Mouse (Mus musculus) lung, postnatal 0 days (tissue): Measurements from ENCODE around the gene Aprt. TPM values are rescaled to one million over a fixed set of nuclear protein-coding genes. Genes with fewer than 3 reads are reported as not detected.

Source experiments
- ATAC-seq: fragments of 200-750 bp; cut with Nextera tagmentation; 2 replicates; pipeline ENCODE4 v1.8.0; 2017; ENCODE audit warnings: moderate library complexity
- DNase-seq: peaks from one replicate; pipeline ENCODE4 v3.0.0-alpha.2; 2016; ENCODE audit warnings: low spot score
- H3K27ac ChIP-seq: fragments of 300-500 bp; sonication (generic); 2 replicates; pipeline ENCODE4 v1.5.1; 2014; ENCODE audit warnings: antibody characterized with exemption, mild to moderate bottlenecking, low read length, mixed read lengths
- H3K27me3 ChIP-seq: fragments of 300-500 bp; sonication (generic); replicated peaks from 2 replicates; pipeline ENCODE4 v1.6.1; 2014; ENCODE audit warnings: low read length, mixed read lengths; ENCODE audit not compliant: insufficient read depth
- H3K36me3 ChIP-seq: fragments of 300-500 bp; sonication (generic); 2 replicates; pipeline ENCODE4 v1.6.1; 2014; ENCODE audit warnings: low read length, mixed read lengths; ENCODE audit not compliant: insufficient read depth
- H3K4me1 ChIP-seq: fragments of 300-500 bp; sonication (generic); 2 replicates; pipeline ENCODE4 v1.6.1; 2014; ENCODE audit warnings: antibody characterized with exemption, low read depth, low read length, mixed read lengths; ENCODE audit not compliant: insufficient read depth
- H3K4me2 ChIP-seq: fragments of 300-500 bp; sonication (generic); replicated peaks from 2 replicates; pipeline ENCODE4 v1.6.1; 2014; ENCODE audit warnings: low read depth, mild to moderate bottlenecking, low read length, moderate library complexity, mixed read lengths
- H3K4me3 ChIP-seq: fragments of 300-500 bp; sonication (generic); 2 replicates; pipeline ENCODE4 v1.5.1; 2014; ENCODE audit warnings: low read depth, low read length
- H3K9ac ChIP-seq: fragments of 300-500 bp; sonication (generic); replicated peaks from 2 replicates; pipeline ENCODE4 v1.6.1; 2014; ENCODE audit warnings: low read depth, mild to moderate bottlenecking
- H3K9me3 ChIP-seq: fragments of 300-500 bp; sonication (generic); 2 replicates; pipeline ENCODE4 v1.6.1; 2016; ENCODE audit warnings: low read length, mixed read lengths
- CTCF ChIP-seq: IDR thresholded peaks from 2 replicates; pipeline ENCODE4 v1.5.1; 2016; ENCODE audit warnings: antibody characterized with exemption, mild to moderate bottlenecking
- EP300 ChIP-seq: IDR thresholded peaks from 2 replicates; pipeline ENCODE4 v1.6.1; 2016; ENCODE audit warnings: antibody characterized with exemption, mild to moderate bottlenecking, control low read depth
- WGBS: fragments of 180-500 bp; shearing (Covaris S2); extraction: QIAGEN DNeasy Blood & Tissue Kit; methylation state at CpG from one replicate; pipeline ENCODE4 v1.1.7; 2014; 5-methylcytosine and 5-hydroxymethylcytosine counted together
- polyA plus RNA-seq: library from polyadenylated mRNA; unstranded; fragments of >200 nt; fragmentation: Nextera tagmentation; extraction: Ambion mirVana; gene quantifications from 2 replicates; pipeline ENCODE4 v1.2.1, GENCODE M21; 2015

Aprt gene
- polyA plus RNA-seq: 203 and 206 TPM in 2 replicates

GRCm38 (mm10) chr8:122576648-122577022, at the start of gene Aprt:
Gene Aprt (minus strand): TSS chr8:122576909.
- ATAC-seq (peak; percentile 94), DNase-seq (peak; percentile 95)
- H3K4me2 ChIP-seq: peak within 1 kb of the TSS; percentile 95
- no peaks in the 10 kb centered on the region for H3K27me3 ChIP-seq
- peak within 1 kb of the TSS; percentile 63 for H3K9ac ChIP-seq
- no peak for TF ChIP-seq CTCF
- no peak for TF ChIP-seq EP300
- H3K27ac ChIP-seq: peak within 1 kb of the TSS; percentile 68
- peak within 1 kb of the TSS; percentile 61 for H3K4me3 ChIP-seq
- no peaks in the 10 kb centered on the region for H3K9me3 ChIP-seq
- H3K4me1 ChIP-seq: peaks cover 21% of the 10 kb centered on the region; the same call in 1 of the 2 replicates
- H3K36me3 ChIP-seq: no peaks in the 10 kb centered on the region
- WGBS: 3% methylated on average over 38 of the region's 39 CpGs

GRCm38 (mm10) chr8:122625811-122626210, 49.1 kb upstream of the Aprt start:
- no peaks in the 10 kb centered on the region for H3K4me1 ChIP-seq
- TF ChIP-seq EP300: no peak
- TF ChIP-seq CTCF: no peak
- no peak overlapping the region for H3K9ac ChIP-seq
- H3K27me3 ChIP-seq: no peaks in the 10 kb centered on the region
- 78% methylated on average over 9 of the region's 9 CpGs for WGBS
- H3K27ac ChIP-seq: no peak overlapping the region
- ATAC-seq: no peak
- H3K36me3 ChIP-seq: no peaks in the 10 kb centered on the region
- H3K4me3 ChIP-seq: no peak overlapping the region
- no peaks in the 10 kb centered on the region for H3K9me3 ChIP-seq
- H3K4me2 ChIP-seq: no peak overlapping the region
- no peak for DNase-seq

- Histone ChIP-seq H3K9ac (no peak overlapping the region), H3K4me1 (no peaks in the 10 kb centered on the region), H3K4me3 (no peak overlapping the region), H3K36me3 (no peaks in the 10 kb centered on the region), H3K4me2 (no peak overlapping the region), H3K9me3 (no peaks in the 10 kb centered on the region), H3K27me3 (no peaks in the 10 kb centered on the region), H3K27ac (no peak overlapping the region)
- TF ChIP-seq CTCF (peak; percentile 54), EP300 (no peak)
- no peak for ATAC-seq
- 57% methylated on average over 5 of the region's 5 CpGs for WGBS
- no peak for DNase-seq
Measured at GRCm38 (mm10) chr8:122624653-122625052, 47.9 kb upstream of the Aprt start.

- H3K4me1 ChIP-seq: no peaks in the 10 kb centered on the region
- H3K9me3 ChIP-seq: no peaks in the 10 kb centered on the region
- H3K4me3 ChIP-seq: no peak overlapping the region
- no peak for DNase-seq
- no peak overlapping the region for H3K9ac ChIP-seq
- no peak for ATAC-seq
- no peak overlapping the region for H3K27ac ChIP-seq
- no peaks in the 10 kb centered on the region for H3K36me3 ChIP-seq
- no peaks in the 10 kb centered on the region for H3K27me3 ChIP-seq
- no peak for TF ChIP-seq EP300
- TF ChIP-seq CTCF: no peak
- H3K4me2 ChIP-seq: no peak overlapping the region
- WGBS: 86% methylated on average over 17 of the region's 17 CpGs
Measured at GRCm38 (mm10) chr8:122623844-122624642, 47.3 kb upstream of the Aprt start.

- no peak within 1 kb of the TSS for H3K27ac ChIP-seq
- TF ChIP-seq EP300: no peak
- no peak for TF ChIP-seq CTCF
- H3K9me3 ChIP-seq: no peaks in the 10 kb centered on the region
- H3K4me3 ChIP-seq: no peak within 1 kb of the TSS
- DNase-seq (no peak), ATAC-seq (no peak)
- H3K9ac ChIP-seq: no peak within 1 kb of the TSS
- H3K27me3 ChIP-seq: no peaks in the 10 kb centered on the region
- no peaks in the 10 kb centered on the region for H3K4me1 ChIP-seq
- no peak within 1 kb of the TSS for H3K4me2 ChIP-seq
- WGBS: 61% methylated on average over 6 of the region's 6 CpGs
- H3K36me3 ChIP-seq: no peaks in the 10 kb centered on the region
Measured at GRCm38 (mm10) chr8:122622727-122623126, 46.0 kb upstream of the Aprt start, which contains the start of gene Pabpn1l. Gene Pabpn1l (minus strand): TSS chr8:122622739.

GRCm38 (mm10) chr8:122620446-122620845, 43.7 kb upstream of the Aprt start:
- no peak overlapping the region for H3K9ac ChIP-seq
- H3K27ac ChIP-seq: no peak overlapping the region
- TF ChIP-seq CTCF (no peak), EP300 (no peak)
- no peak overlapping the region for H3K4me3 ChIP-seq
- H3K4me2 ChIP-seq: no peak overlapping the region
- H3K4me1 ChIP-seq: no peaks in the 10 kb centered on the region
- H3K9me3 ChIP-seq: no peaks in the 10 kb centered on the region
- no peak for DNase-seq
- no peaks in the 10 kb centered on the region for H3K36me3 ChIP-seq
- no peaks in the 10 kb centered on the region for H3K27me3 ChIP-seq
- WGBS: 35% methylated on average over 5 of the region's 5 CpGs
- no peak for ATAC-seq
